Mouse (Mus musculus) MEL (cell line): Measurements from ENCODE around the gene Olfr1140. TPM values are rescaled to one million over a fixed set of nuclear protein-coding genes. Genes with fewer than 3 reads are reported as not detected.

Experiments
- DNase-seq: peaks from one replicate; pipeline ENCODE4 v3.0.0; 2011; ENCODE audit warnings: low read depth, low spot score
- H3K27ac ChIP-seq: 2 replicates; pipeline ENCODE4 v1.5.1; 2012; ENCODE audit warnings: low read depth, mild to moderate bottlenecking, control low read depth, low read length, moderate library complexity; ENCODE audit not compliant: control insufficient read depth
- H3K27me3 ChIP-seq, 2 experiments: fragments of 150-350 bp in 1 of 2; sonication (generic) in 1 of 2; 2 replicates each; pipeline ENCODE4 v1.6.1; 2012; ENCODE audit warnings: low read length in 2 of 2, mild to moderate bottlenecking in 2 of 2, improper control_type of control experiment in 1 of 2, moderate library complexity in 1 of 2; ENCODE audit not compliant: insufficient read depth in 2 of 2, control insufficient read depth in 1 of 2
- H3K36me3 ChIP-seq, 2 experiments: 2 replicates each; pipeline ENCODE4 v1.6.1; 2012 to 2014; ENCODE audit warnings: low read length in 2 of 2, improper control_type of control experiment in 1 of 2, inconsistent platforms in 1 of 2, mild to moderate bottlenecking in 1 of 2; ENCODE audit not compliant: insufficient read depth in 2 of 2, control insufficient read depth in 1 of 2
- H3K4me1 ChIP-seq, 2 experiments: fragments of 150-350 bp in 1 of 2; sonication (generic) in 1 of 2; 2 replicates each; pipeline ENCODE4 v1.6.1; 2012; ENCODE audit warnings: low read length in 2 of 2, improper control_type of control experiment in 1 of 2, mild to moderate bottlenecking in 1 of 2; ENCODE audit not compliant: insufficient read depth in 2 of 2, control insufficient read depth in 1 of 2
- H3K4me3 ChIP-seq, 2 experiments: fragments of 150-350 bp in 1 of 2; sonication (generic) in 1 of 2; 2 replicates each; pipeline ENCODE4 v1.5.1; 2012; ENCODE audit warnings: low read depth in 2 of 2, low read length in 2 of 2, mild to moderate bottlenecking in 2 of 2, moderate library complexity in 2 of 2, control low read depth in 1 of 2, improper control_type of control experiment in 1 of 2; ENCODE audit not compliant: control insufficient read depth in 1 of 2, insufficient read depth in 1 of 2
- H3K79me2 ChIP-seq: 2 replicates; pipeline ENCODE4 v1.6.1; 2012; ENCODE audit warnings: mild to moderate bottlenecking, low read length, moderate library complexity; ENCODE audit not compliant: control insufficient read depth, poor library complexity, insufficient read depth
- H3K9ac ChIP-seq: 2 replicates; pipeline ENCODE4 v1.6.1; 2012; ENCODE audit warnings: low read depth, mild to moderate bottlenecking, control low read depth, low read length, moderate library complexity; ENCODE audit not compliant: control insufficient read depth, poor library complexity, severe bottlenecking
- H3K9me3 ChIP-seq: fragments of 150-350 bp; sonication (generic); replicated peaks from 2 replicates; pipeline ENCODE4 v1.6.1; 2012; ENCODE audit warnings: mild to moderate bottlenecking, low read length, improper control_type of control experiment, moderate library complexity; ENCODE audit not compliant: insufficient read depth
- BHLHE40 ChIP-seq: IDR thresholded peaks from 2 replicates; pipeline ENCODE4 v1.6.1; 2012; ENCODE audit warnings: low read depth, mild to moderate bottlenecking, inconsistent platforms, low read length, improper control_type of control experiment, borderline replicate concordance
- CHD1 ChIP-seq: IDR thresholded peaks from 2 replicates; pipeline ENCODE4 v1.6.1; 2012; ENCODE audit warnings: low read depth, mild to moderate bottlenecking, inconsistent platforms, low read length, improper control_type of control experiment
- CTCF ChIP-seq, 3 experiments: IDR thresholded peaks in 2 of 3; conservative IDR thresholded peaks in 1 of 3; 2 replicates each; pipeline ENCODE4 v1.5.1; 2011 to 2012; ENCODE audit warnings: low read length in 3 of 3, low read depth in 2 of 3, mild to moderate bottlenecking in 2 of 3, improper control_type of control experiment in 1 of 3, inconsistent platforms in 1 of 3, mixed read lengths in 1 of 3, moderate library complexity in 1 of 3; ENCODE audit not compliant: control insufficient read depth in 1 of 3, insufficient read depth in 1 of 3, poor library complexity in 1 of 3, severe bottlenecking in 1 of 3
- EP300 ChIP-seq, 2 experiments: IDR thresholded peaks; 2 replicates each; pipeline ENCODE4 v1.6.1; 2011; ENCODE audit warnings: improper control_type of control experiment in 2 of 2, low read length in 2 of 2, low read depth in 1 of 2, mild to moderate bottlenecking in 1 of 2
- ETS1 ChIP-seq: IDR thresholded peaks from 2 replicates; pipeline ENCODE4 v1.6.1; 2012; ENCODE audit warnings: low read depth, mild to moderate bottlenecking, inconsistent platforms, low read length, improper control_type of control experiment, moderate library complexity
- HCFC1 ChIP-seq: IDR thresholded peaks from 2 replicates; pipeline ENCODE4 v1.6.1; 2012; ENCODE audit warnings: low read depth, mild to moderate bottlenecking, inconsistent platforms, low read length, improper control_type of control experiment, moderate library complexity
- JUND ChIP-seq: IDR thresholded peaks from 2 replicates; pipeline ENCODE4 v1.6.1; 2011; ENCODE audit warnings: low read depth, mild to moderate bottlenecking, improper control_type of control experiment, low read length
- MAZ ChIP-seq: IDR thresholded peaks from 2 replicates; pipeline ENCODE4 v1.6.1; 2012; ENCODE audit warnings: low read depth, mild to moderate bottlenecking, inconsistent platforms, low read length, improper control_type of control experiment
- MEF2A ChIP-seq: IDR thresholded peaks from 2 replicates; pipeline ENCODE4 v1.6.1; 2014; ENCODE audit warnings: low read depth, mild to moderate bottlenecking, inconsistent platforms, low read length, improper control_type of control experiment; ENCODE audit not compliant: poor library complexity, insufficient replicate concordance, severe bottlenecking; ENCODE audit errors: extremely low read depth
- MXI1 ChIP-seq: IDR thresholded peaks from 2 replicates; pipeline ENCODE4 v1.6.1; 2011; ENCODE audit warnings: mild to moderate bottlenecking, low read depth, low read length, improper control_type of control experiment
- NELFE ChIP-seq: IDR thresholded peaks from 2 replicates; pipeline ENCODE4 v1.6.1; 2011; ENCODE audit warnings: low read depth, low read length, improper control_type of control experiment
- POLR2A ChIP-seq, 2 experiments: IDR thresholded peaks; 2 replicates each; pipeline ENCODE4 v1.6.1; 2011 to 2012; ENCODE audit warnings: low read length in 2 of 2, mild to moderate bottlenecking in 2 of 2, control low read depth in 1 of 2, improper control_type of control experiment in 1 of 2, low read depth in 1 of 2, moderate library complexity in 1 of 2; ENCODE audit not compliant: control insufficient read depth in 1 of 2, insufficient read depth in 1 of 2, poor library complexity in 1 of 2
- POLR2AphosphoS5 ChIP-seq: IDR thresholded peaks from 2 replicates; pipeline ENCODE4 v1.6.1; 2012; ENCODE audit warnings: low read depth, borderline replicate concordance, mild to moderate bottlenecking, inconsistent platforms, low read length, moderate library complexity, mixed read lengths
- RAD21 ChIP-seq: IDR thresholded peaks from 2 replicates; pipeline ENCODE4 v1.6.1; 2011; ENCODE audit warnings: mild to moderate bottlenecking, low read depth, low read length, improper control_type of control experiment
- TAL1 ChIP-seq: IDR thresholded peaks from 2 replicates; pipeline ENCODE4 v1.6.1; 2012; ENCODE audit warnings: mild to moderate bottlenecking, inconsistent platforms, low read length, moderate library complexity, mixed read lengths
- TBP ChIP-seq: IDR thresholded peaks from 2 replicates; pipeline ENCODE4 v1.8.0; 2011; ENCODE audit warnings: low read depth, low read length, improper control_type of control experiment
- TCF12 ChIP-seq: IDR thresholded peaks from 2 replicates; pipeline ENCODE4 v1.6.1; 2014; ENCODE audit warnings: low read depth, mild to moderate bottlenecking, inconsistent platforms, low read length, improper control_type of control experiment, moderate library complexity
- UBTF ChIP-seq: IDR thresholded peaks from 2 replicates; pipeline ENCODE4 v1.6.1; 2012; ENCODE audit warnings: low read depth, mild to moderate bottlenecking, inconsistent platforms, low read length, improper control_type of control experiment, moderate library complexity, borderline replicate concordance; ENCODE audit not compliant: insufficient read depth
- USF1 ChIP-seq: IDR thresholded peaks from 2 replicates; pipeline ENCODE4 v1.6.1; 2014; ENCODE audit warnings: low read depth, mild to moderate bottlenecking, inconsistent platforms, low read length, improper control_type of control experiment, moderate library complexity
- USF2 ChIP-seq, 2 experiments: IDR thresholded peaks; 2 replicates each; pipeline ENCODE4 v1.6.1; 2011 to 2012; ENCODE audit warnings: improper control_type of control experiment in 2 of 2, low read length in 2 of 2, borderline replicate concordance in 1 of 2, inconsistent platforms in 1 of 2, low read depth in 1 of 2, mild to moderate bottlenecking in 1 of 2; ENCODE audit not compliant: insufficient read depth in 1 of 2
- ZC3H11A ChIP-seq: IDR thresholded peaks from 2 replicates; pipeline ENCODE4 v1.6.1; 2012; ENCODE audit warnings: low read depth, mild to moderate bottlenecking, inconsistent platforms, low read length, improper control_type of control experiment
- ZKSCAN1 ChIP-seq: IDR thresholded peaks from 2 replicates; pipeline ENCODE4 v1.6.1; 2012; ENCODE audit warnings: low read depth, mild to moderate bottlenecking, inconsistent platforms, low read length, improper control_type of control experiment, moderate library complexity
- ZMIZ1 ChIP-seq: IDR thresholded peaks from 2 replicates; pipeline ENCODE4 v1.6.1; 2012; ENCODE audit warnings: low read depth, mild to moderate bottlenecking, inconsistent platforms, low read length, improper control_type of control experiment, moderate library complexity
- polyA plus RNA-seq, 2 experiments: library from polyadenylated mRNA; stranded (reverse) in 1 of 2; unstranded in 1 of 2; fragments of >175 nt in 1 of 2; fragments of >200 nt in 1 of 2; gene quantifications; 2 replicates each; pipeline versions ENCODE4 v1.2.1 to v1.2.4; 2012; ENCODE audit warnings: low replicate concordance in 2 of 2, low read depth in 1 of 2; ENCODE audit not compliant: insufficient read length in 2 of 2, insufficient read depth in 1 of 2, missing spikeins in 1 of 2
- total RNA-seq: library from RNA; depleted of rRNA; stranded (reverse); fragments of 300-350 nt; gene quantifications from 2 replicates; pipeline ENCODE4 v1.2.3, GENCODE M21; 2012

Olfr1140 gene
- total and polyA plus RNA-seq, 3 experiments, result not detected

DNA sequence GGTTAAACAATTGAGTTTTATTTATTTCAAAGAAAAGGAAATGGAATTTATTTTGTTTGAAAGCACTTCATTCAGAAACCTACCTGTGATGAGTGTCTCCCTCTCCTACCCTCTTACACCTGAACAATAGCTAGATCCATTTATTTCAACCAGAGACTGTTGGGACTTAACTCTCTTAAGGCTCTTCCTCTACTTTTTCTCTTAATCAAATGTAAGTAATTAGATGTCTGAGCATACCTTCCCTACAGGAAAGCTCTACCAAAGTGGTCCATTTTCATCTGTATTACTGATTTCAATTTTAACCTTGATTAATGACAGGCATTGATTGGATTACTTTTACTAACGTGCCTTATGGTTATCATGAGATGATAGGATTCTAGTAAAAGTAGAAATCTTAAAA, 3.7 kb upstream of the Olfr1140 start, which contains the start of gene Olfr1138:
Olfr1138 (minus strand) TSS at position 101 of the 400 bp plus-strand sequence.
- Histone ChIP-seq H3K9ac (no peak within 1 kb of the TSS), H3K27me3 (no peaks in the 10 kb centered on the region), H3K36me3 (no peaks in the 10 kb centered on the region), H3K4me1 (no peaks in the 10 kb centered on the region), H3K27ac (no peak within 1 kb of the TSS), H3K4me3 (no peak within 1 kb of the TSS), H3K9me3 (no peaks in the 10 kb centered on the region), H3K79me2 (no peaks in the 10 kb centered on the region)
- no peak for DNase-seq
- TF ChIP-seq POLR2AphosphoS5 (no peak), TAL1 (no peak), ZKSCAN1 (no peak), POLR2A (IDR thresholded peaks at IDR 0.05; ENCODE audit: control insufficient read depth in 1 of 2, insufficient read depth in 1 of 2, low read depth in 1 of 2, low read length in 2 of 2, poor library complexity in 1 of 2) (no peak), RAD21 (no peak)

DNA sequence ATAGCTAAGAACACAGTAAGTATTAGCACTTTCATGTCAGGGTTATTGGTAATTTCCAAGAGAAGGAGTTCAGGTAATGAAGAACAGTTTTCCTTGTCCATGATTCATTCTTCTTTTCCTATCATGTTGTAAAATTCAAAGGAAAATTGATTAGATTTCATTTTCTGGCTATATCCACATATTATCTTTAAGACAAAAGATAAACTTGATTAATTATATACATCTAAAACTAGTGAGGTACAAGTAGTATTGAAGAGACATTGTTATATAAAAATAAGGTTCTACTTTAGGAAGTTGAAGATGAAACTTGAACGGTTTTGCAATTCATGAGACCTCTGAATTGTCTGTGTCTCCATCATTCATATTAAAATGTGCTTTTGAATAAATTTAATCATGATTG, 10.3 kb downstream of the Olfr1140 start, which contains the start of gene Olfr1141:
Olfr1141 (minus strand) TSS at position 101 of the 400 bp plus-strand sequence.
- Histone ChIP-seq H3K27ac (no peak within 1 kb of the TSS), H3K79me2 (no peaks in the 10 kb centered on the region), H3K36me3 (no peaks in the 10 kb centered on the region), H3K27me3 (no peaks in the 10 kb centered on the region), H3K9ac (no peak within 1 kb of the TSS), H3K4me1 (no peaks in the 10 kb centered on the region), H3K4me3 (no peak within 1 kb of the TSS), H3K9me3 (no peaks in the 10 kb centered on the region)
- no peak for TF ChIP-seq TCF12
- TF ChIP-seq ETS1, result no peak
- TF ChIP-seq USF1, result no peak
- TF ChIP-seq EP300 (IDR thresholded peaks at IDR 0.05; ENCODE audit: low read depth in 1 of 2, low read length in 2 of 2), result no peak
- no peak for TF ChIP-seq CHD1
- TF ChIP-seq ZMIZ1, result no peak
- no peak for TF ChIP-seq RAD21
- TF ChIP-seq BHLHE40, result no peak
- TF ChIP-seq MAZ, result no peak
- no peak for TF ChIP-seq UBTF
- TF ChIP-seq USF2 (IDR thresholded peaks at IDR 0.05; ENCODE audit: borderline replicate concordance in 1 of 2, insufficient read depth in 1 of 2, low read depth in 1 of 2, low read length in 2 of 2), result no peak
- no peak for TF ChIP-seq CTCF (IDR thresholded peaks at IDR 0.05 in 2 of 3, conservative IDR thresholded peaks at IDR 0.05 in 1 of 3; ENCODE audit: control insufficient read depth in 1 of 3, insufficient read depth in 1 of 3, low read depth in 2 of 3, low read length in 3 of 3, poor library complexity in 1 of 3, severe bottlenecking in 1 of 3)
- TF ChIP-seq TBP, result no peak
- TF ChIP-seq MXI1, result no peak
- TF ChIP-seq ZC3H11A, result no peak
- no peak for TF ChIP-seq NELFE
- no peak for TF ChIP-seq HCFC1
- no peak for TF ChIP-seq MEF2A
- TF ChIP-seq ZKSCAN1, result no peak
- TF ChIP-seq JUND, result no peak
- no peak for DNase-seq
